Mouse (Mus musculus) frontal cortex, postnatal 25 days (tissue): ENCODE measurements around the gene Anapc1.
"Not testable (repeated sequence)": the region's sequence is repeated elsewhere in the genome, so short reads cannot be mapped to it uniquely, and the experiment has no call there.

Experiments used
- DNase-seq, 2 experiments: peaks; one replicate each; pipeline ENCODE4 v3.0.0; 2022; ENCODE audit warnings: low spot score in 2 of 2

Gene Anapc1

GRCm38 (mm10) chr2:128697047-128697446 lies 9.9 kb upstream of the Anapc1 start:
- DNase-seq = no peak

- no peak for DNase-seq
Observed at GRCm38 (mm10) chr2:128696426-128696825, 9.2 kb upstream of the Anapc1 start.

GRCm38 (mm10) chr2:128694548-128694947 lies 7.4 kb upstream of the Anapc1 start:
- DNase-seq = no peak

GRCm38 (mm10) chr2:128693828-128694227 lies 6.6 kb upstream of the Anapc1 start:
- not testable (repeated sequence) for DNase-seq

GRCm38 (mm10) chr2:128693236-128693635 lies 6.0 kb upstream of the Anapc1 start:
- DNase-seq = no peak

GRCm38 (mm10) chr2:128692771-128693170 lies 5.6 kb upstream of the Anapc1 start:
- no peak for DNase-seq

- DNase-seq = no peak
Observed at GRCm38 (mm10) chr2:128692336-128692735, 5.1 kb upstream of the Anapc1 start.

GRCm38 (mm10) chr2:128687558-128688120 lies 448 bp upstream of the Anapc1 start:
- no peak for DNase-seq

GRCm38 (mm10) chr2:128680661-128681060 lies 6.5 kb downstream of the Anapc1 start:
- no peak for DNase-seq

GRCm38 (mm10) chr2:128620578-128620977 lies 66.6 kb downstream of the Anapc1 start:
- DNase-seq = no peak

- no peak for DNase-seq
Observed at GRCm38 (mm10) chr2:128615366-128615765, 71.8 kb downstream of the Anapc1 start.

GRCm38 (mm10) chr2:128613365-128613764 lies 73.8 kb downstream of the Anapc1 start:
- no peak for DNase-seq

- DNase-seq = no peak
Observed at GRCm38 (mm10) chr2:128612275-128612674, 74.9 kb downstream of the Anapc1 start.

- no peak for DNase-seq
Observed at GRCm38 (mm10) chr2:128611178-128611577, 76.0 kb downstream of the Anapc1 start.

- DNase-seq = no peak
Observed at GRCm38 (mm10) chr2:128609286-128609685, 77.9 kb downstream of the Anapc1 start.

GRCm38 (mm10) chr2:128601534-128601933 lies 85.7 kb downstream of the Anapc1 start:
- DNase-seq = no peak

GRCm38 (mm10) chr2:128592301-128592700 lies 94.9 kb downstream of the Anapc1 start:
- no peak for DNase-seq

- DNase-seq = no peak
Observed at GRCm38 (mm10) chr2:128590909-128591308, 96.3 kb downstream of the Anapc1 start, which contains the start of gene Spdye4c. Spdye4c (plus strand) TSS chr2:128591209.

GRCm38 (mm10) chr2:128582881-128583280 lies 104.3 kb downstream of the Anapc1 start:
- no peak for DNase-seq

GRCm38 (mm10) chr2:128572726-128573624 lies 114.2 kb downstream of the Anapc1 start:
- peak; percentile 79 to 85 for DNase-seq

- no peak for DNase-seq
Observed at GRCm38 (mm10) chr2:128571001-128571400, 116.2 kb downstream of the Anapc1 start.

GRCm38 (mm10) chr2:128568490-128568889 lies 118.7 kb downstream of the Anapc1 start:
- DNase-seq = no peak

GRCm38 (mm10) chr2:128568018-128568417 lies 119.2 kb downstream of the Anapc1 start:
- DNase-seq = no peak
